Mouse (Mus musculus) forebrain, embryonic 11.5 days (tissue): ENCODE measurements at regions not wholly inside any gene's neighbourhood (a gene's known extent, or its start where the extent isn't known, plus 50 kb on each side); places are given as distances from the start of the nearest gene placed in this dataset.

Experiments
- ATAC-seq: fragments of 200-750 bp; cut with Nextera tagmentation; replicated peaks from 2 replicates; pipeline ENCODE4 v1.8.0; 2017; ENCODE audit warnings: moderate TSS enrichment; ENCODE audit not compliant: low FRiP score
- DNase-seq: peaks from one replicate; pipeline ENCODE4 v3.0.0-alpha.2; 2017; ENCODE audit warnings: low spot score
- H3K27ac ChIP-seq: fragments of 300-500 bp; sonication (generic); 2 replicates; pipeline ENCODE4 v1.5.1; 2014; ENCODE audit warnings: low read depth, low read length
- H3K27me3 ChIP-seq: fragments of 300-500 bp; sonication (generic); 2 replicates; pipeline ENCODE4 v1.6.1; 2014; ENCODE audit warnings: mild to moderate bottlenecking, low read length, mixed read lengths; ENCODE audit not compliant: control insufficient read depth, insufficient read depth
- H3K36me3 ChIP-seq: fragments of 300-500 bp; sonication (generic); 2 replicates; pipeline ENCODE4 v1.6.1; 2014; ENCODE audit warnings: mild to moderate bottlenecking, low read length, moderate library complexity, mixed read lengths; ENCODE audit not compliant: control insufficient read depth, insufficient read depth
- H3K4me1 ChIP-seq: fragments of 300-500 bp; sonication (generic); replicated peaks from 2 replicates; pipeline ENCODE4 v1.6.1; 2014; ENCODE audit warnings: low read length, mixed read lengths; ENCODE audit not compliant: control insufficient read depth, insufficient read depth
- H3K4me2 ChIP-seq: fragments of 300-500 bp; sonication (generic); 2 replicates; pipeline ENCODE4 v1.6.1; 2014; ENCODE audit warnings: low read depth, mild to moderate bottlenecking, low read length, moderate library complexity, mixed read lengths; ENCODE audit not compliant: severe bottlenecking
- H3K4me3 ChIP-seq: fragments of 300-500 bp; sonication (generic); 2 replicates; pipeline ENCODE4 v1.5.1; 2014; ENCODE audit warnings: low read depth, low read length
- H3K9ac ChIP-seq: fragments of 300-500 bp; sonication (generic); 2 replicates; pipeline ENCODE4 v1.6.1; 2014; ENCODE audit warnings: low read length
- H3K9me3 ChIP-seq: fragments of 300-500 bp; sonication (generic); 2 replicates; pipeline ENCODE4 v1.6.1; 2016; ENCODE audit warnings: low read length, mixed read lengths; ENCODE audit not compliant: control insufficient read depth
- WGBS: fragments of 180-500 bp; shearing (Covaris S2); extraction: QIAGEN DNeasy Blood & Tissue Kit; methylation state at CpG from one replicate; pipeline ENCODE4 v1.1.7; 2014; 5-methylcytosine and 5-hydroxymethylcytosine counted together

DNA sequence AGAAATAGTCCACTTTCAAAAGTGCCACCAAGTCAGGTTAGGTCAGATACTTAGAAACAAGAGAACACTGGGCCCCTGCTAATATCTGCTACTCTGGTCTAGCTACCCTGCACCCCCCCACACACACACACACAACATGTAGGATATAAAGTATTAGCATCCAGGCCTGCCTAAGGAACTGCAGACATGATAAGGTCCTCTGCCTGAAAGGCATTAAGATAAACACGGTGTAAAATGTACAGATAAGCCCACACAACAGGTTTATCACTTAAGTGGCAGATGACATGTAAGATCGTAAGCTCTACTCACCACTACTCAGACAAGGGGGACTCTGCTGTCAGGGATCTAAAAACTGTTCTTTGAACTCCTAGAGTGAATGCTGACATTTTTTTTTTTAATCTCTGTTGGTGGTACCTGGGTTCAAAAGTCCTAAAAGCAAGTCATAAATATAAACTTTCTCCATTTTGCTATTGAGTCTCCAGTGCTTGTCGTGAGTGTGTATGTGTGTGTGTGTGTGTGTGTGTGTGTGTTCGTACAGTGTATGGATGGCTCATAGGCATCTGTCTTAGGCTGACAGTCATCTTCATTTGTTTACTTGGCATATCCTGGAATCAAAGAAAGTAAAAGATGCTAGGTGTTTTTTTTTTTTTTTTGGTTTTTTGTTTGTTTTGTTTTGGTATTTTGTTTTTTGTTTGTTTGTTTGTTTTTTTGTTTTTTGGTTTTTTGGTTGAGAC, 52.2 kb downstream of the Gm9817 start:
- 96% methylated on average over 4 of the region's 4 CpGs for WGBS
- no peak for DNase-seq
- Histone ChIP-seq H3K4me3 (no peak overlapping the region), H3K9ac (no peak overlapping the region), H3K27ac (no peak overlapping the region), H3K27me3 (no peaks in the 10 kb centered on the region), H3K4me1 (no peaks in the 10 kb centered on the region), H3K4me2 (no peak overlapping the region), H3K9me3 (no peaks in the 10 kb centered on the region), H3K36me3 (no peaks in the 10 kb centered on the region)
- ATAC-seq = no peak

DNA sequence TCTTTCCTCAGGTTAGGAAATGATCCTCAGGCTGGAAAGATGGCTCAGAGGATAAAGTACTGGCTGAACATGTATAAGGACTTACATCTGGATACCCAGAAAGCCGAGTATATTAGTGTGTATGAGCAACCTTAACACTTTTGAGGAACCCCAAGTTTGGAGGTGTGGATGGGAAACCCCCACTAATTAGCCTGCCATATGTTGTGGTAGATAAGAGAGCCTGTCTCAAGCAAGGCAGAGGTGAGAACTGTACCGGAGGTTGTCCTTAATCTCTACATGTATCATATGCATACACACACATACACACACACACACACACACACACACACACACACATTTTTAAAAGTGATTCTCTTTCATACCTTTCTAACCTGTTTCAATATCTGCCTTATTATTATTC, 62.1 kb downstream of the Gm9817 start:
- Histone ChIP-seq H3K27ac (no peak overlapping the region), H3K9me3 (no peaks in the 10 kb centered on the region), H3K9ac (no peak overlapping the region), H3K4me1 (no peaks in the 10 kb centered on the region), H3K36me3 (no peaks in the 10 kb centered on the region), H3K27me3 (no peaks in the 10 kb centered on the region), H3K4me3 (no peak overlapping the region), H3K4me2 (no peak overlapping the region)
- WGBS = 83% methylated on average over 2 of the region's 2 CpGs
- DNase-seq (no peak), ATAC-seq (no peak)

DNA sequence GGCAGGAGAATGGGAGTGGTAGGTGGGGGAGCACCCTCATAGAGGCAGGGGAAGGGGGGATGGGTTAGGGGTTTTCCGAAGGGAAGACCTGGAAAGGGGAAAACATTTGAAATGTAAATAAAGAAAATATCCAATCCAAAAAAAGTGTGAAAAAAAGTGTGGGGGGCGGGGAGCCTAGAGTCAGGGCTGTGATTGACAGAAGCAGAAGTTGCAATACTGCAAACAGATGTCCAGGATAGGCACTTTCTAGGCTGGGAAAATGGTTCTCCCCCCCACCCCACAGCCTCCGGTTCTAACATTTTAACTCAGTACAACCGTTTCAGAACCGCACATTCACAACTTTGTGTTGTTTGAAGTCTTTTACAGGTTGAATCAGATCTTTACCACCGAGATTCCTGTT, 66.6 kb downstream of the Gm9817 start:
- H3K36me3 ChIP-seq = no peaks in the 10 kb centered on the region
- no peak overlapping the region for H3K4me2 ChIP-seq
- ATAC-seq (no peak), DNase-seq (no peak)
- H3K4me1 ChIP-seq = no peaks in the 10 kb centered on the region
- no peaks in the 10 kb centered on the region for H3K27me3 ChIP-seq
- no peak overlapping the region for H3K4me3 ChIP-seq
- 87% methylated on average over 6 of the region's 6 CpGs for WGBS
- no peak overlapping the region for H3K27ac ChIP-seq
- no peak overlapping the region for H3K9ac ChIP-seq
- no peaks in the 10 kb centered on the region for H3K9me3 ChIP-seq

DNA sequence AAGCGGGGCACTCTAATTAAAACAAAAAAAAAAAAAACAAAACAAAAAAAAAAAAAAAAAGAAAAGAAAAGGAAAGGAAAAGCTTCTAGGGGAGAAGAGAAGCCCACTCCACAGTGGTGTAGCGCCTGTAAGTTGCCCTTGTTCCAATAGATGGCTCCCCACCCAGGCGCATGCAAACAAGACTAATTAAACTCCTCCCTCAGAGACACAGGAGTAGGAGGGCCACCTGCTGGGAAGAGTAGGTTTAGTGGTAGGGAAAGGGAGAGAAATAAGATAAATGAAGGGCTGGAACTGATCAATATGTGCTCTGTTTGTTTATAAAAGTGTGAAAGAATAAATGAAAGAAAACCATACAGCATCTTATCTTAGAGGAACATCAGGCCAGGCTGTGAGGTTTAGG, 77.7 kb downstream of the Gm9817 start:
- 59% methylated on average over 3 of the region's 3 CpGs for WGBS
- H3K9me3 ChIP-seq = no peaks in the 10 kb centered on the region
- H3K27me3 ChIP-seq = no peaks in the 10 kb centered on the region
- no peak for DNase-seq
- H3K27ac ChIP-seq = no peak overlapping the region
- H3K36me3 ChIP-seq = no peaks in the 10 kb centered on the region
- ATAC-seq = no peak
- H3K9ac ChIP-seq = no peak overlapping the region
- H3K4me1 ChIP-seq = no peaks in the 10 kb centered on the region
- no peak overlapping the region for H3K4me3 ChIP-seq
- no peak overlapping the region for H3K4me2 ChIP-seq

- Histone ChIP-seq H3K4me3 (no peak overlapping the region), H3K9me3 (no peaks in the 10 kb centered on the region), H3K4me2 (no peak overlapping the region), H3K27me3 (no peaks in the 10 kb centered on the region), H3K36me3 (no peaks in the 10 kb centered on the region), H3K27ac (no peak overlapping the region), H3K4me1 (no peaks in the 10 kb centered on the region), H3K9ac (no peak overlapping the region)
- DNase-seq = no peak
- 89% methylated on average over 2 of the region's 2 CpGs for WGBS
- ATAC-seq = no peak
Observed at GRCm38 (mm10) chr13:45156982-45157381, 78.5 kb downstream of the Gm9817 start.

- Histone ChIP-seq H3K27me3 (no peaks in the 10 kb centered on the region), H3K4me2 (no peak overlapping the region), H3K27ac (no peak overlapping the region), H3K4me1 (no peaks in the 10 kb centered on the region), H3K9ac (no peak overlapping the region), H3K4me3 (no peak overlapping the region), H3K9me3 (no peaks in the 10 kb centered on the region), H3K36me3 (no peaks in the 10 kb centered on the region)
- ATAC-seq = no peak
- DNase-seq = no peak
- WGBS = 88% methylated on average over 5 of the region's 5 CpGs
Observed at GRCm38 (mm10) chr13:45160281-45160680, 81.8 kb downstream of the Gm9817 start.

DNA sequence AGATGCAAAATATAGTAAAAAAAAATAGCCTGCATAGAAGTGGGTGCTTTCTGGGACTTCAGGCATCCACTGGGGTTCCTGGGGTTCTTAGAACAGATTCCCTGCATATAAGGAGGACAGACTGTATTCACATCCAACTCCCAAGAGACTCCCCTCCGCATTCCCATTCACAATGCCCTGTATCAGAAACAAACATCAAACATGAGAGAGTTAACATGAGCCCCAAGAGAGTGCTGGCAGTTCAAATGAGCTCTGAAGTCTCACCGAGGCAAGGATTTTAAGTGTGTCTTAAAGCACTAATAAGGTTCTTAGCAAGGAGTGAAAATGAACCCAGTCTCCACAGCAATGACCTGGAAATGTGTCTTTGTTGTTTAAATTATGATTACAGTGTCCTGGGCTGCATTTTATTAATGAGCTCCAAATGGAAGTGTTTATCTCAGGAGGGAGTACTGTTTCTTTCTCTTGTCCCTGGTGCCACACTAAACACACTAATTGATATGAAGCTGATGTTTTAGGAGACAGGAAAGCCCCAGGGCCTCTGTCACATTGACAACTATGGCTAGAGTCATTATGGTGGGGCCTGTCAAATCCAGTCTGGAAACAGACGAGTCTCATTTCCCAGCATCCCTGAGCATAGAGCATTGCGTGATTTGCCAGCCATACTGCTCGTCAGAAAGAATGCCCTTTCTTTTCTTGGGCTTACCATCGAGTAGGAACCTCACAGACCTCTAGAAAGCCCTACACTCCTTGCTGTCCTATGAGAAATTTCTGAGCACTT, 85.7 kb downstream of the Gm9817 start:
- DNase-seq (no peak), ATAC-seq (no peak)
- Histone ChIP-seq H3K9me3 (no peaks in the 10 kb centered on the region), H3K27ac (no peak overlapping the region), H3K9ac (no peak overlapping the region), H3K27me3 (no peaks in the 10 kb centered on the region), H3K4me1 (no peaks in the 10 kb centered on the region), H3K4me2 (no peak overlapping the region), H3K36me3 (no peaks in the 10 kb centered on the region), H3K4me3 (no peak overlapping the region)
- 65% methylated on average over 6 of the region's 6 CpGs for WGBS

- DNase-seq (no peak), ATAC-seq (no peak)
- Histone ChIP-seq H3K27me3 (no peaks in the 10 kb centered on the region), H3K27ac (no peak overlapping the region), H3K4me2 (no peak overlapping the region), H3K4me3 (no peak overlapping the region), H3K9me3 (no peaks in the 10 kb centered on the region), H3K4me1 (no peaks in the 10 kb centered on the region), H3K9ac (no peak overlapping the region), H3K36me3 (no peaks in the 10 kb centered on the region)
- WGBS = 89% methylated on average over 3 of the region's 3 CpGs
Observed at GRCm38 (mm10) chr13:45165159-45165558, 86.7 kb downstream of the Gm9817 start.

GRCm38 (mm10) chr13:45169716-45170115, 91.2 kb downstream of the Gm9817 start:
- DNase-seq = no peak
- no peaks in the 10 kb centered on the region for H3K36me3 ChIP-seq
- H3K27ac ChIP-seq = no peak overlapping the region
- H3K4me3 ChIP-seq = no peak overlapping the region
- no peaks in the 10 kb centered on the region for H3K27me3 ChIP-seq
- no peaks in the 10 kb centered on the region for H3K4me1 ChIP-seq
- H3K4me2 ChIP-seq = no peak overlapping the region
- H3K9ac ChIP-seq = no peak overlapping the region
- H3K9me3 ChIP-seq = no peaks in the 10 kb centered on the region; the same call in 1 of the 2 replicates
- ATAC-seq = no peak
